Mouse (Mus musculus): ENCODE results near the gene Rho.
A peak's percentile ranks its signal among the peaks of the same experiment; 100 is the strongest.

The Rho gene

GRCm38 (mm10) chr6:115956418-115956921 is 24.9 kb downstream of the Rho start:
- DNase-seq (ENCODE audit: low read depth, low spot score): no peak

GRCm38 (mm10) chr6:115956922-115957601 is 25.5 kb downstream of the Rho start:
- DNase-seq (ENCODE audit: low read depth, low spot score): no peak

GRCm38 (mm10) chr6:115957681-115958080 is 26.1 kb downstream of the Rho start:
- no peak for DNase-seq (ENCODE audit: low read depth, low spot score)

GRCm38 (mm10) chr6:115958445-115958844 is 26.9 kb downstream of the Rho start:
- DNase-seq (ENCODE audit: low read depth, low spot score): no peak

- no peak for DNase-seq (ENCODE audit: low read depth, low spot score)
These were observed 27.7 kb downstream of the Rho start for GRCm38 (mm10) chr6:115959151-115959691.

GRCm38 (mm10) chr6:115960322-115960721 is 28.8 kb downstream of the Rho start:
- no peak for DNase-seq (ENCODE audit: low read depth, low spot score)

- no peak for DNase-seq (ENCODE audit: low read depth, low spot score)
These were observed 30.2 kb downstream of the Rho start for GRCm38 (mm10) chr6:115961743-115962142.

- peak; percentile 60 for DNase-seq (ENCODE audit: low read depth, low spot score)
These were observed 31.0 kb downstream of the Rho start for GRCm38 (mm10) chr6:115962439-115963085.

- no peak for DNase-seq (ENCODE audit: low read depth, low spot score)
These were observed 32.1 kb downstream of the Rho start for GRCm38 (mm10) chr6:115963656-115964055.

- DNase-seq (ENCODE audit: low read depth, low spot score): no peak
These were observed 34.8 kb downstream of the Rho start for GRCm38 (mm10) chr6:115966227-115966966.

GRCm38 (mm10) chr6:115967291-115967880 is 35.8 kb downstream of the Rho start:
- no peak for DNase-seq (ENCODE audit: low read depth, low spot score)

- no peak for DNase-seq (ENCODE audit: low read depth, low spot score)
These were observed 36.5 kb downstream of the Rho start for GRCm38 (mm10) chr6:115968086-115968485.

GRCm38 (mm10) chr6:115968700-115969099 is 37.2 kb downstream of the Rho start:
- no peak for DNase-seq (ENCODE audit: low read depth, low spot score)

- DNase-seq (ENCODE audit: low read depth, low spot score): no peak
These were observed 37.6 kb downstream of the Rho start for GRCm38 (mm10) chr6:115969103-115969502.

- DNase-seq (ENCODE audit: low read depth, low spot score): no peak
These were observed 38.4 kb downstream of the Rho start for GRCm38 (mm10) chr6:115969952-115970351.

- DNase-seq (ENCODE audit: low read depth, low spot score): no peak
These were observed 39.9 kb downstream of the Rho start for GRCm38 (mm10) chr6:115971273-115972060.

- DNase-seq (ENCODE audit: low read depth, low spot score): no peak
These were observed 40.7 kb downstream of the Rho start for GRCm38 (mm10) chr6:115972083-115972764.

- no peak for DNase-seq (ENCODE audit: low read depth, low spot score)
These were observed 41.8 kb downstream of the Rho start for GRCm38 (mm10) chr6:115973139-115973875.

- no peak for DNase-seq (ENCODE audit: low read depth, low spot score)
These were observed 42.5 kb downstream of the Rho start for GRCm38 (mm10) chr6:115973881-115974662.

Data from ES-CJ7 (cell line).